Mouse (Mus musculus): ENCODE measurements around the gene Ccr10.

The Ccr10 gene

GRCm38 (mm10) chr11:101155728-101156371 lies 19.4 kb downstream of the Ccr10 start, which contains the start of gene Tubg2:
TSS of gene Tubg2 (plus strand) at chr11:101155907.
- no peak for DNase-seq (ENCODE audit: extremely low spot score, low read depth, low spot score)

- DNase-seq (ENCODE audit: extremely low spot score, low read depth, low spot score), result no peak
These were observed 20.1 kb downstream of the Ccr10 start for GRCm38 (mm10) chr11:101155151-101155550.

GRCm38 (mm10) chr11:101154648-101155047 lies 20.6 kb downstream of the Ccr10 start:
- no peak for DNase-seq (ENCODE audit: extremely low spot score, low read depth, low spot score)

- no peak for DNase-seq (ENCODE audit: extremely low spot score, low read depth, low spot score)
These were observed 22.4 kb downstream of the Ccr10 start for GRCm38 (mm10) chr11:101152825-101153224.

- DNase-seq (ENCODE audit: extremely low spot score, low read depth, low spot score), result no peak
These were observed 24.2 kb downstream of the Ccr10 start for GRCm38 (mm10) chr11:101151063-101151462.

- DNase-seq (ENCODE audit: extremely low spot score, low read depth, low spot score), result no peak
These were observed 25.8 kb downstream of the Ccr10 start for GRCm38 (mm10) chr11:101149178-101150105.

GRCm38 (mm10) chr11:101148751-101149150 lies 26.5 kb downstream of the Ccr10 start:
- no peak for DNase-seq (ENCODE audit: extremely low spot score, low read depth, low spot score)

GRCm38 (mm10) chr11:101146377-101146776 lies 28.9 kb downstream of the Ccr10 start:
- DNase-seq (ENCODE audit: extremely low spot score, low read depth, low spot score), result no peak

GRCm38 (mm10) chr11:101143338-101144225 lies 31.7 kb downstream of the Ccr10 start:
- no peak for DNase-seq (ENCODE audit: extremely low spot score, low read depth, low spot score)

- DNase-seq (ENCODE audit: extremely low spot score, low read depth, low spot score), result no peak
These were observed 32.9 kb downstream of the Ccr10 start for GRCm38 (mm10) chr11:101142215-101142967.

GRCm38 (mm10) chr11:101141088-101141487 lies 34.2 kb downstream of the Ccr10 start:
- DNase-seq (ENCODE audit: extremely low spot score, low read depth, low spot score), result no peak

- no peak for DNase-seq (ENCODE audit: extremely low spot score, low read depth, low spot score)
These were observed 35.0 kb downstream of the Ccr10 start for GRCm38 (mm10) chr11:101140164-101140819.

- no peak for DNase-seq (ENCODE audit: extremely low spot score, low read depth, low spot score)
These were observed 36.6 kb downstream of the Ccr10 start for GRCm38 (mm10) chr11:101138536-101139181.

- DNase-seq (ENCODE audit: extremely low spot score, low read depth, low spot score), result no peak
These were observed 38.2 kb downstream of the Ccr10 start for GRCm38 (mm10) chr11:101137000-101137399.

- DNase-seq (ENCODE audit: extremely low spot score, low read depth, low spot score), result no peak
These were observed 40.9 kb downstream of the Ccr10 start for GRCm38 (mm10) chr11:101134217-101134865.

- DNase-seq (ENCODE audit: extremely low spot score, low read depth, low spot score), result no peak
These were observed 42.2 kb downstream of the Ccr10 start for GRCm38 (mm10) chr11:101133037-101133436.

GRCm38 (mm10) chr11:101131701-101132100 lies 43.5 kb downstream of the Ccr10 start:
- DNase-seq (ENCODE audit: extremely low spot score, low read depth, low spot score), result no peak

GRCm38 (mm10) chr11:101131187-101131586 lies 44.1 kb downstream of the Ccr10 start:
- DNase-seq (ENCODE audit: extremely low spot score, low read depth, low spot score), result no peak
